Mouse (Mus musculus) kidney, adult 18-20 months (tissue): ENCODE measurements around the gene Tead1.

Source experiments
- DNase-seq: peaks from one replicate; pipeline ENCODE4 v3.0.0; 2021

Gene Tead1

DNA sequence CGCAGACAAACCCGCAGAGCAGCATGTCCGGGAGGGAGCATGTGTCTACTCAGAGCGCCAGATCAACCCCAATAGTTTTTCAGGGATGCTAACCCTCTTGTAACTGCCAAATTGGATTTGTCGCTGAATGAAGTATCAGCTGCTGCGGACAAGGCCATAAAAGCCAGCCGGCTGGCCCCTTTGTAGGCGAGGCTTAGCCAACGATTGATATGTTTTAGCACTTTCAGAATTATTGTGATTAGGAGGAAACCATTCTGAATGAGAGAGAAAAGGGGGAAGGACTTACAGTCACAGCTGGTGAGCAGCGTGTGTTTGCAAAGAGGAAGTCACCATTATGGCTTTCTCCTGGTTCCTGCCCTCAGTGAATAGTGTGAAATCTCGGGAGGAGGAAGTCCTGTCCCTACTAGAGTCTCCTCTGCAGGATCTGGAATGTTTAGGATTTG is 146.2 kb downstream of the Tead1 start:
- no peak for DNase-seq

DNA sequence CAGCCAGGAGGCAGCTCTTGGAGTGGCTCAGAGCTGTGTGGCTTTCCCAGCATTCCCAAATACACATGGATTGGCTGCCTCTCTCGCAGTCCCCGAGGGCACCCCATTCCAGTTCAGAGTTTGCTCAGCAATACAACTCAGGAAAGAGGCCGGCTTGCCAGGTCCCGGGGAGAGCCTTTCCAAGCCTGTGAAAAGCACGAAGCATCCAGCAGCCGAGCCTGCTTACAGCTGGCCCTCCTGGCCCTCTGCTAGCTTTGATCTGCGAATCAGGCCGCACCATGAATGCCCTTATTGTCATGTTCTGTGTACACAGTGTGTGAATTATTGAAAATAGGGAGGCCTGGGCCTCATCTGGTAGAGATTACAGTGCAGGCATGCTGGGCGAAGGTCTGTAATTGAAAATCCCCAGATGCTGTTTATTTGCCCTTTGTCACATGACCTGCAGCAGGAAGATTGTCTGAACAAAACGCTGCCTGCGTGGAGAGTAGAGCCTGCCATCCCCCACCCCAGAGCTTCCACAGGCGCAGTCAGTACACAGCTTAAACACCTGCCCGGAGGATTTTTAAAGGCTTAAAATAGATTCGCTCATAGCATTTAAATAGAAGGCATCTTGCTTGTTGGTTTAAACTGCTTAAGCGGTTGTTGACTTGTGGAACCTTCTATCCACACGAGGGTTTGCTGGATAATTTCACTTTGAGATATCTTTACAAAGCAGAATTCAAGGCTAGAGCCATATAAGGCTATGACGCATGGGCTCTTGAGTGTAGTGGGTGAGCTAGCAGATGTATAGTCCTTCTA is 147.2 kb downstream of the Tead1 start:
- peak; percentile 75 for DNase-seq

DNA sequence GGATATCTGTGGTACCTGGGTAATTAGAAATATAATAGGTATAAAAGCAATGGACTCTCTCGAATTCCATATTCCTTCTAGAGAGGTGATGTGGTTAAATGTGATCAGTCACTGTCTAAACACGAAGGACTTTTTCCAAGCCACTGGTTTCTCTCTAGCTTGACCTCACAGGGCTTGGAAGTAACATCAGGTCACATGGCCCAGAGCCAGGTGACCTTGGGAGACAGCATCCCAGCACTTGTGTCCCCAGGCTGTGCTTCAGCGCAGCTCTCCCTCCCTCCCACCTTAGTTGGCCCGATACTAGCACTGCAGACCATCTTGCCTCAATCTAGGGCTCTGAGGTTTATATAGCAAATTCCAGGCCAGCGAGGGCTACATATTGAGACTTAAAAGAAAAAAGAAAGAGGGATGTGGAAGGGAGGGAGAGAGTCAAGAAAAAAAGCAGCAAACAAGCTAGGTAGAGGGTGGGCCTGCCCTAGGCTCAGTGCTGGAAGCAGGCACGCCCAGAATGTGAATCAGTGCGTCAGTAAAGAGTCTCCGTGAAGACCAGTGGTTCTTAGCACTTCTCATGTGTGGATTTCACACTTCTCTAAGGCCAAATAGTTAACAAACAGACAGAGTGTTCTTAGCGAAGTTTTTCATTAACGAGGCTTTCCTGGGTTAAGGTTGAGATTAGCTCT is 149.0 kb downstream of the Tead1 start:
- DNase-seq = peak; percentile 85

DNA sequence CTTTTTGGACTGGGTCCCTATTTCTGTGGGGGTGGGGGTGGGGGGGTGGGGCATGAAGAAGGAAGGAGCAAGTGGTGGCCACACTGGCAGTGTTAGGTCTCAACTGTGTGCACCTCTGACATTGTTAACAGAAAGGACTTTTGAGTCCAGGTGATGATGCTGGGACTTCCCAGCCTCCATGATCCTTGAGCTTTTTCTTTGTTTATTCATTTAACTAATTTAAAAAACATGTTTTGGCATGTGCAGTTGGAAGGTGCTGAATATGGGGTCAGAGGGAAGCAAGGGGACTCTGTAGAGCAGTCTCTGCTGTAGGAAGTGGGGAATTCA is 149.5 kb downstream of the Tead1 start:
- peak; percentile 57 for DNase-seq

DNA sequence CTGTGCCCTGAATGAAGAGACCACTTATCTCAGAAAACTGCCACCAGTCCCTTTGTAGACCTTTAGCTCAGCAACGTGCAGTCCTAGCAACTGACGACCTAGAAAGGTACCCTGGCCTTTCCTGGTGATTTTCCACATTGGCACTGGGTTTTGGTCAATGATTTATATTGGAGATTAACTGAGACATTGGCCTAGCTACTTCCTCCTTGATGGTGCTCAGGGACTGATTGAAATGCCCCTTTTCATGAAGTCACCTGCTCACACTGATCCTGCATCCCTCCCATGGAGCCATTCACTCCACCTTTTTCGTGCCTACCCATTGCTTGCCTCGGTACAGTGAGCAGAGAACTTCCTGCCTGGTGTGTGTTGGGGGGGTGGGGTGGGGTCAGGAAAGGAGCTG is 151.8 kb downstream of the Tead1 start:
- DNase-seq = no peak

DNA sequence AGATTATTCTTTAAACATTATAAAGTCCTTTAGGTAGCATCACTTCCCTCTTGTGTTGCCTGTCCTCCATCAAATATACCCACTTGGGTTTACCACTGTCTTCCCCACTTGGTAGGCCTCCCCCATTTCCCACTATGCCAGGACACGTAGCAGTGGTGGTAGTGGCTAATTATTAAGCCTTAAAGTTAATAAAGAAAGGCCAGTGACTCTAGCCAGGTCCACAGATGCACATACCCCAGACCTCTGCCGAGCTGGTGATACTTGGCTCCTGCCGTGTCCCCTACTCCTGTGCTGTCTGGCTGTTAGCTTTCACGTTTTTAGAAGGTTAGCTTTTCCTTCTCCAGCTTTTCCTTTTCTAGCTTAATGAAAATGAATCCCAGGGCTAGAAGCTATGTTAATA is 152.3 kb downstream of the Tead1 start:
- no peak for DNase-seq

DNA sequence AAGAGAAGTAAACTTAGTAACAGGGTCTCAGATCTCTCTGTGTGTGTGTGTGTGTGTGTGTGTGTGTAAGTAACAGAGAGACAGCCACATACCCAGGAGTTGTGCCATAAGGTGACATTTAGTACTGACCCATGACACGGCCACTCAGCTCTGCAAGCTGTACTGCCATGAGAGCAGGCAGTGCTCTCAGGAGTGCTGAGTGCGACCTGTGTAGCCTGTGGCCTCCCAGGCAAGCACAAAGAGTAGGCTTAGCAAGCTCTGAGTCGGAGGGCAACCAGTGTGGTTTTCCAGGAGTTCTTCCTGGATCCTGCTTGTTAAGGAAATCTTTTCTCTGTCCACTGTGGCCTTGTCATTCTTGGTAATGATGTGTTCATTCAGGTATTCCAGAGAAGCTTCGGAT is 154.0 kb downstream of the Tead1 start:
- DNase-seq = no peak

DNA sequence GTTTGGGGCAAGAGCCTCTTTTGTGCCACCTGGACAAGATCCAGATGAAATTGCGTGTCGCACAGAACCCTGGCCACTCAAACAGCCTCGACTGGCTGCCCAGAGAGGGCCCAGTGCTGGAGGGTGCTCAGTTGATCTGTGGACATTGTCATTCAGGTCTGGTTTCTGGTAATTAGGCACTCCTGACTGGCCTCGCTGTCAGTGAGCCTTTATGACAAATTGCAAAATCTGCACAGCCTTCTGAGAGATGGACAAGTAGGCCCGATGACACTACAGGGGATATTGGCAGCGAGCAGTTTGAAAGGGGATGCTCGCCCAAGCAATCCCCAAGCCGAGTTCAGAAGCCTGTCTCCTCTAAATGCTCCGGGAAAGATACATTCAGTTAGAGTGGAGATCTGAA is 157.0 kb downstream of the Tead1 start:
- DNase-seq = no peak

DNA sequence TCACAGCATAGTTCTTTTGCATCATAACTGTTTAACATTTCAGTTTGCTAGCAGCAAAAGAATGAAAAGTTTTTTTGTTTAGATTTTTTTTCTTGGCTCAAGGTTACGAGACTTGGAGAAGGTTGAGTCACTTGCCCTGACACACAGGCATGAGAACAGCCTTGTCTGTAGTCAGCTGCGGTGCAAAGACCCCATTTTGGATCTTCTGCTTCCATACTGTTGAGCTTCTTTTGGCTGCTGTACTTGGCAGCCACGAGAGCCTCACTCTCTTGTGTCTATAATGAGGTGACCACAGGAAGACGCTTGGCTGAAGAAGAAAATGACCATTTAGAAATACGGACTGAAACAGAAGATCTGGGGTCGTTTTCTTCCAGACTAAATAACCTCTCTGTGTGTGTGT is 159.0 kb downstream of the Tead1 start:
- no peak for DNase-seq

DNA sequence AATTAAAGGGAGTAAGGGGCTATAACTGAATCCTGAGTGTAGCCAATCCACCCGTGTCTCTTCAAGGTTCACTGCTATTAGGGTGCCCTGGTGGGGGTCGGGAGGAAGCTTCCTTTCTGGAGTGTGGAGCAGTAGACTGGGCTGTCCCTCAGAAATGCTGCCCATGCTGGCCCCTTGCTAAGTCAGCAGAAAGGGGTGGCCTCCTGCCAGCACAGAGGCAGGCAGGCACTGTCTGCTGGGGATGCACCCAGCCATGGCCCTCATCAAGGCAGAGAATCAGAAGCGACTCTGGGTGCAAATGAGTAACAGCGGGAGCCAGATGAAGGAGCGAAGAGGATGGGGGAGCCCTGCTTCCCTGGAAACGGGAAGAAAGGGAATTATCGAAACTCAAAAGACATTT is 161.2 kb downstream of the Tead1 start:
- peak; percentile 69 for DNase-seq

DNA sequence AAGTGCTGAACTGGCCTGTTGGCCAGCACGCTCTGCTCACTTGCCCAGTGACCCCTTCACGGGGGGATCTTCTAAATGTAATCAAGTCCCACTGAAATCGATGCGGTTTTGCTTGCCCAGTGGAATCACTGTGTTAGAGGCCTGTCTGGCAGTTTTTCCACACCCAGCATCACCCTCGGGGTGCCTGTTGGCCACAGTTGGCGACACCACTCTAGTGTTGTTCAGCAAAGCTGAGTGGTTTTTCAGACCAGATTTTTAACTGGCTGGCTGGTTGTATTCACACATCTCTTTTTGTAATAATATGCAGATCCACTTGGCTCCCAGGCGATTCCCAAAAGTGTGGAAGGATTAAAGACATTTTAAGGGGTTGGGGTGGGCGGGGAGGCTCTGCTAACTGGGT is 161.8 kb downstream of the Tead1 start:
- DNase-seq = no peak

DNA sequence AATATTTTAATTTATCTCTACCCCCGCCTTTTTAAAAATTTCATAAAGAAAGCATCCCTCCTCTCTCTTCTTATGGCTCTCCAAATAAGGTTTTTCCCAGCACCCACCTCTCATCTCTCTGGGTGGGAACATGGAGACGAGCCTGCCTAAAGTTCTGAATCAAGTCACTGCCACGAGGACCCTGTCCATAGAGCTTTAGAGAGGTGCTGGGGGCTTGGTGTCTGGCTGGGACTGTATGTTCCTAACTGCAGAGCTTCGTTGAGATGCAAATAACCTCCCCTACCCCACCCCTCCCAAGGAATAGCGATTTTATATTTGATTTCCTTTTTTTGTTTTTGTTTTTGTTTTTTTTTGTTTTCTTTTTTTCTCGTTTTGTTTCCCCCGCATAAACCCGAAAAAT is 162.4 kb downstream of the Tead1 start:
- DNase-seq = no peak

DNA sequence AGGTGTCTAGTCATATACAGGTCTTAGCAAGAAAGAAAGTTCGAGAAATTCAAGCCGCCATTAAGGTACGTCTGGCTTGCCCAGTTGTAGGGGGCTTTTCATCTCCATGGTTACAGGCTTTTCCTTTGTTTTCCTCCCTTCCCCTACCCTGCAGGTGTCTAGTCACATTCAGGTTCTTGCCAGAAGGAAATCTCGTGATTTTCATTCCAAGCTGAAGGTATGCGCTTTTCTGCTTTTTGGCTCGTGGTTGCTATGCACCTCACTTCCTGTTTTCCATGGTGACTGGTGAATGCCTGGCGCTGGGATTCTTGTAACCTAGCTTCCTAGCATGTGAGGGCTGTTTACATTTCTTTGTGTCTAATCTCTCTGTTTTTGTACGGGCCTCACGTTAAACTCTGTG is 162.8 kb downstream of the Tead1 start:
- DNase-seq = no peak

DNA sequence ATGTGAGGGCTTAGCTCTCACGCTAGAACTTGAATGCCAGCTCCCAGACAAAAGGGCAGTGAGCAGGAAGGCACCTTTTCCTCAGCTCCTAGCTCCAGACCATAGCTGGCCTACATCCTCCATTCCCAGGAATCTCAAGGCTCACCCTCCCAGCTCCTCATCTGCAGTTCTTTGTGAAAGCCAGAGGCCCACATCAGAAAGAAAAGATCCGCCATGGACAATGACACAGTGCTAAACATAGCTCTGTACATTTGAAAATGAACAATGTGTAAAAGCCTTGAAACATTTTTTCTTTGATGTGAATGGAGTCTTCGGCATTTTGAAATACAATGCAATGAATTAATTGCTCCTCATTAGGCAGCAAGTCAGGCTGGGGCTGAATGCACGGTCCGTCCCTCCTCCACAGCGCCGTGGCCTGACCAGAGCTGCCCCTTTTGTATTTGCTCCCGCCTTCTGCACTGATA is 172.2 kb downstream of the Tead1 start:
- DNase-seq = no peak

DNA sequence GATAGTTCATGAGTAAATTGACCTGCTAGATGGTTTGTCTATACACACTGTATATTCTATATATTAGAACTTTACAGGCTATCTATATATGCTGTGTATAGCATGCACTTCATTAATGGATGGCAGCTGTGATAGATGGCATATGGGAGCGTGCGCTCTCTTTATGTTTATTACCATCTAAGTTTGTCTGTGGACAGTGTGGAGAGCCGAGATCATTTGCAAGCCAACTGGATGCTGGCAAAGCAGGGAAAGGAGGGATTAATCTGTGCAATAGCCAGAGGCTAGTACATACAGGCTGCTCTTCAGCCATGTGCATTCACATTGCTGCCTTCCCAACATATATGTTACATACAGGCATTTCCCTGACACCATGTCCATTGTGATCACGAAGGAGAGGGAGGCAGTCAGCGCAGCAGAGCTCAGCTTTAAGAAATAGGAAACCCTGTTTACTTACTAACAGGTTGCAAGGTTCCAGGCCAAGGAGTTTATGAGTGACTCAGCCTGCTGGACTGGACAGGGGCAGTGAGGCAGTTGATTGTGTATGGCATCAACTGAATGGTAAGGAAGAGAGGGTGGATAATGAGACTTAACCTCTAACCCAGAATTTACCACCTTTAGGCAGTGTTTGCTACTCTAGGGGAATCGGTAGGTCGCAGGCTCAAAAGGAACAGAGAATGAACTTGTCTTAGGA is 173.2 kb downstream of the Tead1 start:
- DNase-seq = no peak

DNA sequence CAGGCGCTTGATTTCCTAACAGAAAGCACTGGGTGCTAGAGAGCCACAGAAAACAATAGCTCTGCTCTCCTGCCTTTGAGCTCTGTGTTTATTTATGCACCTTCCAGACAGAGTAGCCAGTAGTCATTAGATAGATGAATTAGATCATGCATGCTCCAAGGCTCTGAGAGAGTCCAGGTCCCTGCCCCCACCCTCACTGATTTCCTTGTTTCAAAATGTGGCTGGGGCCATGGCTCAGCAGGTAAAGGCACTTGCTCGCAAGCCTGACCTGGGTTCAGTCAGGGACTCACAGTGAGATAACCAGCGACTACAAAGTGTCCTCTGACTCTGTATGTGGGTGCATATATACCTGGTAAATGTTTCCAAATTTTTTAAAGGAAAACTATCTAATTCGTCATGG is 174.7 kb downstream of the Tead1 start:
- DNase-seq = no peak

DNA sequence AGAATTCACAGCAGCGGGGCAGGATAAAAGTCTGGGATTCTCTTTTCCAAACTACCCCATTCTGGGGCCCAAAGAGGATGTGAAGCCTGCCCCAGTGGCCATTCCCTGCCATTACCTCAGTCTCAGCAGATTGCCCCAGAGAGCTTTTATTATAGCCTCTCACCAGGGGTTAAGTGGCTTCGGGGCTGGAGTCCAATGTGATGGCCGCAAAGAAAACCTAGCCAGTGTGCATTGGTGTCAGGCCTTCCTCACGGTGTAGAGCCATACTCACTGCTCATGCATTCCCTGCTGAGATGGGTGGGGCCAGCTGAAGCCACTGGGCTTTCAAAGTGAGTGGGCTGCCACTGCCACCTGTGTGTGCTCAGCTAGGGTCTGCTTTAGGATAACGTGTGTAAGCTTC is 175.4 kb downstream of the Tead1 start:
- DNase-seq = no peak

DNA sequence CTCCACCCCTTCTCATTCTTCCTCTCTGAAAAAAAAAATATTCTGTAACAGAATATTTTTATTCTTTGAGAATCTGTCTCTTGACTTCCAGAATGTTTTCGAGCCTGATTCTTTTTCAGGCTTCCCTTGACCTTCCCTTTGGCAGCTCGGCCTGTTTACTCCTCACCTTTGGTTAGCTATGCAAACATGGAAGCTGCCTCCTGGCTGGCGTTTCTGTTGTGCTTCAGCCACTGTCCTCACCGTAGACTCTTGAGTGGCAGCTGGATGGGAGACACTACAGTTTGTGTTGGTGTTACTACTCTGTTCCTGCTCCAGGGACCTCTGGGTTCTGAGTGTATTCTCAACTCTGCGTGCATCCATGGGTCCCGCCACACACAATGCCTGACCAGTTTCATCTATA is 176.3 kb downstream of the Tead1 start:
- no peak for DNase-seq

DNA sequence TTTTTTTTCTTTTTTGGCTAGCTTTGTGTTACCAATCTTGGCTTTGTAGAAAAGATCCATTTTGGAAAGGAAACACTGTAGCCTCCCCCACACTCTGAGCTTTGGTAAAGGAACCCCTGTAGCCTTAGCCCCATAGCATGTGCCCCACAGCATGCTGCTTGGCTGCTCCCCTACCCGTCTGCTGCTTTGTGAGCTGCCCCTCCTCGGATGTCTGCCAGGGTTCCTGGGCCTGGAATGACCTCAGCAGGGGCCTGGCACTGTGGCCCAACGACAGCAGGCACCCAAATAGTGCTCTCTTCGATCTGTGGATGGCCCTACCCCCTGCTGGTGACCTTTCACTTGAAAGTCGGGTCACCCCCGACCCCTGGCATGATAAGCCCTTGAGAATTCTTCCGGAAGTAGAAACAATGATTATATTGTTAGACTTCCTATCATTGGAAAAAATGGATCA is 177.0 kb downstream of the Tead1 start:
- no peak for DNase-seq

DNA sequence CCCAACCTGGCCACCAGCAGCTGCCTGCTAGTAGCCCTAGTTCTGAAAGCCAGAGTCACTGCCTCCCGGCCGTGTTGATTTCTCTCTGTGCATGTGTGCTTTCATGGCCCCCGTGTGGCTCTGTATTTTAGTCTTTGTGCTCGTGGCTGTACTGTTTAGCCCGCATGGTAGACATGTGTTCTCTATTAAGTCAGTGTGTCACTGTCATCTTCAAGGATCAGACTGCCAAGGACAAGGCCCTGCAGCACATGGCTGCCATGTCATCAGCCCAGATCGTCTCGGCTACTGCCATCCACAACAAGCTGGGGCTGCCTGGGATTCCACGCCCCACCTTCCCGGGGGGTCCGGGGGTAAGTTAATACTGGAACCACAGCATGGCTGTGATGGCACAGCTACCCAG is 177.5 kb downstream of the Tead1 start:
- no peak for DNase-seq

DNA sequence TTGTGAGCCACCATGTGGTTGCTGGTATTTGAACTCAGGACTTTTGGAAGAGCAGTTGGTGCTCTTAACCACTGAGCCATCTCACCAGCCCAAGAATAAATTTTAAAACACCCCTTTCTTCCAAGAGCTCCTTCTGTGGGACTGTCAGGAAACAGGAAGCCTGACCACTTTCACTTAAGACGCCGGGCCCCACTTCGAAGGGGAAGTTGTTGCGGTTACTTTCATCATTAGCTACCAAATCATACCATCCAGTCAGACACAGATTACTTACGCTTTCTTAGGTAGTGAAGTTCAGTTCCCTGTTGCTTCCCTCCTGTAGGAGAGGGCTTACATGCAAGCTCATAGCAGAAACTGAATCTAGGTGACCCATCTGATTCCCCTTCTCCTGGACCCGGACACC is 180.8 kb downstream of the Tead1 start:
- no peak for DNase-seq

DNA sequence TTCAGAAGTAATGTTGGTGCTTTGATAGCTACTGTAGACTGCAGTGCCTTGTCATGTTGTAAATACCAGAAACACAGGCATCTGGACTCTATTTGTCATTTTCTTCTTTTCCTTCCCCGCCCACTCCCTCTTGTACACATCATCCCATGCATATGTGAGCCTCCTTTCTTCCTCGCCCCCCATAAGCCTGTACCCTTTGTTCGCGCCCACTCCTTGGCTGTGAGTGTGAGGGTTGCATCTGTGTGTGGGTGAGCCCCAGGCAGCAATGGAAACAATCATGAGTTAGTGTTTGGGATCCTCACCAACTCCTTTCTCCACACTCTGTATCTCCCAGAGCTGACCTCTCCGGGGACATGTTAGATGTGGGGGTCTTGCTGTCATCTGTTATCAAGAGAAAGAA is 183.0 kb downstream of the Tead1 start:
- DNase-seq = no peak

DNA sequence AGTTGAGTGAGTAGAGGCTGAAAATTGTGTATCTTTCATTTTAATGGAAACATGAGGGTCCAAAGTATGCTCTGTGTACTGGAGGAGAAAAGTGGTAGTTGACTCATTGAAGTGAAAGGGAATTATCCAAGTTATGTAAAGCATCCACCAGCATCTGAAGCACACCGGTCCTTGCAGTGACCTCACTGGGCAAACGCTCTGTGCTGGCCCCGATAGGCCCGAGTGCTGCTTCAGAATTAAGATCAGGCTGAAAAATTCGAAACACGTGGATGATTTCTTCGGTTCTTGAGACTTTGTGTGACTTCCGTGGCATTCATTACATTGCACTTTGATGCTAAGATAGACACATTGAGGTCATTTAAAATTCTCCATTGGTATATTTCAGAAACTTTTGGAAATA is 185.1 kb downstream of the Tead1 start:
- DNase-seq = no peak

DNA sequence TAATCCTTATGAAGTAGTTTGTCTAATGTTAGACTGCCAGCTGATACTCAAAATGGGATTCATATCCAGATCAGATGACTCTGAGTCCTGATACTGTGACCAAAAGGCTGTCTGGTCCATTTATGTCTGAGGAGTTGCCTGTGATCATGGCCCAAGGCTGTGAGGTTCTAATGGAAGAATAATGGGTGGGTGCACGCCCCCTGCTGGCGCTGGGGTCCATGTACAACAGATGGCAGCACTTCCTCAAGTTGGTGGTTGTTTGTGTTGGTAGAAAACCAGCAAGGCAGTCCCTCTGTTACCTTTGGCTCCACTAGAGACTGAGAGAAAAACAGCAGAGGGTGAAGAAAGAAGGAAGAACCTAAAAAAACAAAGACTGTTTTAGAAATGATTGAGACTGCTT is 186.6 kb downstream of the Tead1 start:
- DNase-seq = peak; percentile 77
